Mouse (Mus musculus): ENCODE results near the gene Rpusd3.

Gene Rpusd3

GRCm38 (mm10) chr6:113430846-113431245, 11.7 kb upstream of the Rpusd3 start:
- DNase-seq (ENCODE audit: low read depth, low spot score): no peak

- DNase-seq (ENCODE audit: low read depth, low spot score): no peak
Observed at GRCm38 (mm10) chr6:113429965-113430364, 10.8 kb upstream of the Rpusd3 start.

GRCm38 (mm10) chr6:113428006-113428405, 8.9 kb upstream of the Rpusd3 start:
- DNase-seq (ENCODE audit: low read depth, low spot score): peak; percentile 23

GRCm38 (mm10) chr6:113427397-113427796, 8.3 kb upstream of the Rpusd3 start:
- DNase-seq (ENCODE audit: low read depth, low spot score): peak; percentile 90

- DNase-seq (ENCODE audit: low read depth, low spot score): no peak
Observed at GRCm38 (mm10) chr6:113426696-113427095, 7.6 kb upstream of the Rpusd3 start.

GRCm38 (mm10) chr6:113424187-113424586, 5.0 kb upstream of the Rpusd3 start:
- no peak for DNase-seq (ENCODE audit: low read depth, low spot score)

GRCm38 (mm10) chr6:113423000-113423399, 3.9 kb upstream of the Rpusd3 start:
- no peak for DNase-seq (ENCODE audit: low read depth, low spot score)

- no peak for DNase-seq (ENCODE audit: low read depth, low spot score)
Observed at GRCm38 (mm10) chr6:113418441-113419198, 520 bp downstream of the Rpusd3 start.

- DNase-seq (ENCODE audit: low read depth, low spot score): no peak
Observed at GRCm38 (mm10) chr6:113416416-113416815, 2.7 kb downstream of the Rpusd3 start.

GRCm38 (mm10) chr6:113410001-113410400, 9.1 kb downstream of the Rpusd3 start:
- peak; percentile 74 for DNase-seq (ENCODE audit: low read depth, low spot score)

- peak; percentile 79 for DNase-seq (ENCODE audit: low read depth, low spot score)
Observed at GRCm38 (mm10) chr6:113406683-113407082, 12.5 kb downstream of the Rpusd3 start.

GRCm38 (mm10) chr6:113405483-113405882, 13.7 kb downstream of the Rpusd3 start:
- DNase-seq (ENCODE audit: low read depth, low spot score): no peak

- DNase-seq (ENCODE audit: low read depth, low spot score): no peak
Observed at GRCm38 (mm10) chr6:113404649-113405448, 14.3 kb downstream of the Rpusd3 start.

- DNase-seq (ENCODE audit: low read depth, low spot score): no peak
Observed at GRCm38 (mm10) chr6:113402094-113402493, 17.0 kb downstream of the Rpusd3 start.

GRCm38 (mm10) chr6:113396270-113397030, 22.7 kb downstream of the Rpusd3 start:
- peak; percentile 92 for DNase-seq (ENCODE audit: low read depth, low spot score)

- DNase-seq (ENCODE audit: low read depth, low spot score): peak; percentile 80
Observed at GRCm38 (mm10) chr6:113395501-113395900, 23.6 kb downstream of the Rpusd3 start.

GRCm38 (mm10) chr6:113394811-113395210, 24.3 kb downstream of the Rpusd3 start:
- no peak for DNase-seq (ENCODE audit: low read depth, low spot score)

GRCm38 (mm10) chr6:113393951-113394350, 25.2 kb downstream of the Rpusd3 start:
- no peak for DNase-seq (ENCODE audit: low read depth, low spot score)

GRCm38 (mm10) chr6:113392387-113393071, 26.6 kb downstream of the Rpusd3 start:
- peak; percentile 79 for DNase-seq (ENCODE audit: low read depth, low spot score)

GRCm38 (mm10) chr6:113392015-113392386, 27.1 kb downstream of the Rpusd3 start:
- no peak for DNase-seq (ENCODE audit: low read depth, low spot score)

- no peak for DNase-seq (ENCODE audit: low read depth, low spot score)
Observed at GRCm38 (mm10) chr6:113390715-113391114, 28.4 kb downstream of the Rpusd3 start.
